Mouse (Mus musculus) left cerebral cortex, postnatal 36 days (tissue): ENCODE results near the gene Rpl28. TPM values are rescaled to one million over a fixed set of nuclear protein-coding genes. Genes with fewer than 3 reads are reported as not detected.

ENCODE experiments used
- DNase-seq, 2 experiments: peaks; one replicate each; pipeline ENCODE4 v3.0.0; 2021 to 2022; ENCODE audit warnings: low spot score in 2 of 2, mixed read lengths in 1 of 2
- intact Hi-C: fragments of 180-260 bp; cut with DNase I; formaldehyde crosslinking; loops from one replicate; pipeline ENCODE4 v1.15.1; 2025
- total RNA-seq, 2 experiments: library from RNA; stranded (reverse); gene quantifications; 2 replicates each; pipeline ENCODE4 v1.2.3; 2021

Gene Rpl28
- total RNA-seq, result 100 to 1,000 TPM; 416 to 455 TPM

DNA sequence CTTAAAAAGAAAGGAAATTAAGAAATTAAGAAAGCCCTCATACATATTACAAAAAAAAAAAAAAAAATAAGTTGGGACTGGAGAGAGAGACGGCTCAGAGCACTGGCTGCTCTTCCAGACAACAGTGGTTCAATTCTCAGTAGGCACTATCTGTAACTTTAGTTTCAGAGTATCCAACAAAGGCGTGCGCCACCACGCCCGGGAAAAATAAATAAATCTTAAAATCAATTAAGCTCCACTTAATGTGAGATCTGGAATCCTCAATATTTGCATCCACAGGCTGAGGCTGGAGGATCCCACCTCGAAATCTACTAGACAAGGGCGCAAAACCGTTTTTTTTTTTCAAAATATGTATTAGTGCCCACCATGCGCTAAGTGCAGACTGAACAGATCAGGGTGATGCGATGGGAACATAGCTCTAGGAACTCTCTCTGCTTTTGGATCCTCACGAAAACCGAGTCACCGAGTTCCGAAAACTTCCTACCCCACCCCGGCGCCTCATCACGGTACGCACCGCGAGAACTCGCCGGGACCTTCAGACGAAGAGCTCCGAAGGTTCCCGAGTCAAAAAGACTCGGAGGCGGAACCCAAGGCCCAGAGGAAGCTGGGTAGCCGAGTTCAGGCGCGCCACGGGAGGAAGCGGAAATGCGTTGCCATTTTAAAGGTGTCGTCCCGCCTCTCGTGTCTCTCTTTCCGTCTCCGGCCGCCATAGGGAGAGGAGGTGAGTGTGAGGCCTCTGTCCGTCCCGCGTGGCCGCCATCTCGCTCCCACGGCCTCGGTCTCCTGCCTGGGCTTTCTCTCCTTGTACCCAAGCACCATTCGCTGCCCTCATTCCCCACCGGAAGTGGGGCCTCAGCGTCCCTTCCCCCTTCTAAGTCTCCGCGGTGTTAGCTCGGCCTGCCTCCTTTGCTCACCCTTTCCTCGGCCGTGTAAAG, at the start of gene Rpl28:
Rpl28 (plus strand) TSS at position 597 of the 935 bp plus-strand sequence.
- peak; percentile 95 to 96 for DNase-seq
- intact Hi-C loops, result loop anchor here (5.0 kb wide), 2 partner anchors 100 to 235 kb away; partner anchors contain the start of gene Brsk1

GRCm38 (mm10) chr7:4743354-4743753, 49.3 kb upstream of the Rpl28 start:
- intact Hi-C loops, result no loop called here
- no peak for DNase-seq

- intact Hi-C loops, result no loop called here
- no peak for DNase-seq
Measured at GRCm38 (mm10) chr7:4744886-4745285, 47.8 kb upstream of the Rpl28 start.

DNA sequence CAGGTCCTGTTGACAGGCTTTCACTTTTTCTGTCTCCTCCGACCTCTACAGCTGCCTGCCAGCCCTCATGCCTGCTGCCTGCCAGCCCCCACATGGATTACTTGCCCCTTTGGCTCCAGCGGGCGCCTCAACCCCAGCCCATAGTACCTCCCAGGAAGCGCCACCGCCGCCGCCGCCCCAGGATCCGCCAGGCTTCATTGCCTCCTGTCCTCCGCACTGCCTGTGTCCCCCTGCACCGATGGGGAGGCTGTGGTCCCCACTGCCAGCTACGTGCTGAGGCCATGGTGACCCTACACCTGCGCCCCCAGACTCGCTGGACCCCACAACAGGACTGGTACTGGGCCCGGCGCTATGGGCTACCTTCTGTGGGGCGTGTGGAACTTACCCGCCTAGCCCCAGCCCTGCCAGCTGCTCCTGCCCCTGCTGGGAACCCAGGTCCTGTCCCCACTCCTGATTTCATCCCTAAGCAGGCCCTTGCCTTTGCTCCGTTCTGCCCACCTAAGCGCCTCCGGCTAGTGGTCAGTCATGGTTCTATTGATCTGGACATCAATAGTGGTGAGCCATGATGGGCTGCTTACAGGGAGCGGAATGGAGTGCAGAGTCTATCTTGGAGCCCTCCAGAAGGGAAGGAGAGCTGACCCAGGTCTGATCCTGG, 46.2 kb upstream of the Rpl28 start:
- intact Hi-C loops, result no loop called here
- DNase-seq, result no peak

DNA sequence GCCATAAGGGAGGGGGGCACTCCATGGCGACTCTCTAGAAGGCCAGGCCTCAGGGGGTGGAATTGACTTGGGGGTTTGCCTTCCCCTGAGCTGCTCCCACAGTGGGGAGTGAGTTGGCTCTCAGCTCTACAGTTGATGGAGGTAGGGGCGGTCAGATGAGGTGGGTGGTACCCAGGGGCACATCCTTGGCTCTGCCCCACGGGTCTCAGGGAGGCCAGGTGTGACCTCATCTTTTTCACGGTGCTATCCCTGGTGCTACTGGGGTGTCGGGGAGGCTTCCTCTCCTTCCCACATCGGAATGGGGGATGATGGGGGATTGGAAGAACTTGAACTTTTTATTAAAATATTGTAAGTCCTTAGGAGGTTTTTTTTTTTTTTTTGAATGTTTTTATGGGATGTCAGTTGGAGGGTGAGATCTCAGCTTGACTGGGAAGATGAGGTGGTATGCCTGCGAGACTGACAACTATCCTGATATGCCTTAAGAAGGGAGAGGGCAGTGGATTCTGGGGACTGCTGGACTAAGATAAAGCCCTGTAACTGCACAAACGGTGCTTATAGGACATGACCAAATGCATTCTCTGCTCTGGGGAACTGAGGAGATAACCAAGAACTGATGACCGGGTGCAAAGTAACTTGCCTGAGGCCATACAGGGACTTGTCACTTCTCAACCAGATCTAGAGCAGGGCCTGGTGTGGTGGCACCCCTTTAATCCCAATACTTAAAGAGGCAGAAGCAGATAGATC, 45.3 kb upstream of the Rpl28 start:
- intact Hi-C loops, result no loop called here
- no peak for DNase-seq

- intact Hi-C loops, result no loop called here
- no peak for DNase-seq
Measured at GRCm38 (mm10) chr7:4748321-4748720, 44.4 kb upstream of the Rpl28 start.

DNA sequence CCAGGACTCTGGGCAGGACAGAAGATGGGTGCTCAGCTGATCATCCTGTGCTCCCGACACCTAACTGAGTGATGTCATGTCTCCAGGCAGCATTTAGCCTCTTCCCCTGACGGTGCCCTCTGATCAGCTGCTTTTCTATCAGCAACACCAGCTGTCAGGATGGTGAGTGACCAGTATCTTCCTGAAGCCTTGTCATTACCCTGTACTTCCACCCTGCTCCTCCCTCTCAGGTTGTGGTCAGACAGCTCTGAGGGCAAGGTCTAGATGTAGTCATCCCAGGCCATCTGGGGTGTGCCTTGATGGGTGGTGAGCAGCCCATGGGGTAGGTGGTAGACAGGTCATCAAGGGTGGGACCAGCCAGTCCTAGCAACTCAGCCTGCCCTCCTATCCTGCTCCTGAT, 43.5 kb upstream of the Rpl28 start:
- intact Hi-C loops, result no loop called here
- no peak for DNase-seq

DNA sequence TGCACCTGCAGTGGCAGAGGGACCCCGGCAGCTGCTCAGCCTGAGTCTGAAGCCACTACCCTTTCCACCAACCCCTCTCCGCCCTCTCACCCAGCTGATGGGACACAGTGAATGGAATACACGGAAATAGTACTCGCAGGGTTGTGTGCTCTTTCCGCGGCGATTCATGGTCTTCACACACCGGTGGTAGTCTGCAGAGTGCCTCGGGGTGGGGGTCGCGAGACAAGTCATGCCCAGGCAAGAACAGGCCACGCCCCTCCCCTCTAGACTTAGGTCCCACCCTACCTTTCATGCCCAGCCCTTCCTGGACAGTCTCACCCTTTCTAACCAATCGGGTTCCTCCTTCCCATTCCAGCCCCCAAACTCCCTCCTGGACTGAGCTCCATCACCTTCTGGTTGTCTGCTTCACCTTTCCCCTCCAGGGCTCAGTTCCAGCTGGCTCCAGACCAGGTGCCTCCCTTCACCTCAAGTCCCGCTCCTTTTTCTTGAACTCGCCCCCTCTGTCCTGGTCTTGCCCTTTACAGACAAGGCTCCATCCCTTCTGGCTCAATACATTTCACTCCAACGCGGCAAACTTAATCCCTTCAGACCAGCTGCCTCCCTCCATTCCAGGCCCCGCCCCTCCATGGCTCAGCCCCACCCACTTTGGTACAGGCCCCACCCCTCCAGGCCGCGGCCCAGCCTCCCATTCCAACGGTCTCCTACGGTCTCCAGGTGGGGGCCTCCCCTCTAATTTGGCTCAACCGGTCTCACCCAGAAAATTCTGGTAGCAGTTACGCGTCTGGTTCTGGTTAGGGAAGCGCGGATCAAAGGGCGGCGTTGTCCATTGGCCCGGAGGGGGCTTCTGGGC, 40.5 kb upstream of the Rpl28 start:
- intact Hi-C loops, result no loop called here
- DNase-seq, result no peak

DNA sequence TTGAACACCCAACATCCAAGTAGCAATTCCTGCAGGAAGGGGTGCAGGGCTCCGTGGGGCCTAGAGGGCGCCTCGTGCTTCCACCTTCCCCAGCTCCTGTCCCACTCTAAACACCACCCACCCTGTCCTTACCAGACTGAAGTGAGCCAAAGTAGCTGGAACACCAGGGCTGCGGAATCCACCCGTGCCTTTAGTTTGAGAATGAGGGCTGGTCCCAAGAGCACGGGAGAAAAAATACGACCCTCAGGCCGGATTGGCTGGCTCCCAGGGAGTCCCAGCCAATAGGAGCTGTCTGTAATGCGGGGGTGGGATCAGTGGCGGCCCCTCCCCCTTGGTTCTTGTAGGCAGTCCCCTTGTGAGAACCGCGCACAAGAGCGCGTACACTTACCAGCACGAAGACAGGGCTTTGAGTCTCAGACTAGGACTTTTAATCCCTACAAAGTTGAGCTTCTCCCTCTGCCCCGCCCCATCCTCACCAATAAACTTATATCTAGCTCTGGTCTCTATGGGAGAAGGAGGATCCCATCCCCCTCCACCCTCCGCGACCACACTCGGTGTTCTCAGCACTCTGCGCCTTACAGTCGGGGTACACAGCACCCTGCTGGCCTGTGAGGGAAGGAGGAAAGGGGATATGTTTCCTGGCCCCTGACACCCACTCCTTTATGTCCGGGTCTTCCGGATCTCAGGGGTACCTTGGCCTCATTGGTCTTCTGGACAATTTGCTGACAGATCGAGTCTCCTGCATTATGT, 39.7 kb upstream of the Rpl28 start, which contains the start of gene Cox6b2:
Cox6b2 (minus strand) TSS at position 274 of the 750 bp plus-strand sequence.
- intact Hi-C loops, result no loop called here
- DNase-seq, result peak; percentile 27 to 32

GRCm38 (mm10) chr7:4759670-4760069, 33.0 kb upstream of the Rpl28 start:
- no peak for DNase-seq
- intact Hi-C loops, result no loop called here

DNA sequence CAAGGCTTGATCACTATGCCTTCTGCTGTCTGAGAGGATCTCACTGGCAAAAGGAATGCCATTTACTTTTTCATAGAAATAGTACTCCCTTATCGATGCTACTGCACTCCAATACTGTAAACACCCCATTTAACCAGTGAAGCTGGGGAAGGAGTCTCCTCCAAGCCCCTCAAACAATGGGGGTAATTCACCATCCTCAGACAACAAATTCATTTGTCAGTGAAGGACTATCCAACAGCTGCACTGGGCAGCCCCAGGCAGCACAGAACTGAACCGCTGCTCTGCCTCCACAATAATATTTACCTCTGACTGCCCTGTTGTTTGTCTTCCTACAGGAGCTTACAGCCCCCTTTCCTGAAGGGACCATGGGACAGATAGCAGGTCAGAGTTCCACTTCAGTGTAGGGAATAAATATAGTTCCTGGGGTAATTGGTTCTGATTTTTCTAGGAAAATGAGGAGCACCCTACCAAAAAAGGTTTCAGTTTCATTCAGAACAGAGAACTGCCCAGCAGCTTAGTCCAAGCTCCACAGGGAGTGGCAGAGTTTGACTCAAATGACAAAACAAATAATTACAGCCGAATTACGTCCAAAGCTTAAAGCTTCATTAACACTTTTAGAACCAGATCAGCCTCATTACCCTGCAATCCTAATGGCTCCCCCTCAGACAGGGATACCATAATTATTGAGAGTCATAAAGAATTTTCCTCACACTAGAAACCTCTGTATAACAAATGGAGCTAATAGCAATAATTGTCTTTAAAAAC, 27.5 kb upstream of the Rpl28 start:
- no peak for DNase-seq
- intact Hi-C loops, result no loop called here

- DNase-seq, result no peak
- intact Hi-C loops, result no loop called here
Measured at GRCm38 (mm10) chr7:4771202-4771601, 21.5 kb upstream of the Rpl28 start, which contains the start of gene Fam71e2. TSS of gene Fam71e2 (minus strand) at chr7:4771302.

GRCm38 (mm10) chr7:4776131-4776530, 16.5 kb upstream of the Rpl28 start:
- no peak for DNase-seq
- intact Hi-C loops, result no loop called here

DNA sequence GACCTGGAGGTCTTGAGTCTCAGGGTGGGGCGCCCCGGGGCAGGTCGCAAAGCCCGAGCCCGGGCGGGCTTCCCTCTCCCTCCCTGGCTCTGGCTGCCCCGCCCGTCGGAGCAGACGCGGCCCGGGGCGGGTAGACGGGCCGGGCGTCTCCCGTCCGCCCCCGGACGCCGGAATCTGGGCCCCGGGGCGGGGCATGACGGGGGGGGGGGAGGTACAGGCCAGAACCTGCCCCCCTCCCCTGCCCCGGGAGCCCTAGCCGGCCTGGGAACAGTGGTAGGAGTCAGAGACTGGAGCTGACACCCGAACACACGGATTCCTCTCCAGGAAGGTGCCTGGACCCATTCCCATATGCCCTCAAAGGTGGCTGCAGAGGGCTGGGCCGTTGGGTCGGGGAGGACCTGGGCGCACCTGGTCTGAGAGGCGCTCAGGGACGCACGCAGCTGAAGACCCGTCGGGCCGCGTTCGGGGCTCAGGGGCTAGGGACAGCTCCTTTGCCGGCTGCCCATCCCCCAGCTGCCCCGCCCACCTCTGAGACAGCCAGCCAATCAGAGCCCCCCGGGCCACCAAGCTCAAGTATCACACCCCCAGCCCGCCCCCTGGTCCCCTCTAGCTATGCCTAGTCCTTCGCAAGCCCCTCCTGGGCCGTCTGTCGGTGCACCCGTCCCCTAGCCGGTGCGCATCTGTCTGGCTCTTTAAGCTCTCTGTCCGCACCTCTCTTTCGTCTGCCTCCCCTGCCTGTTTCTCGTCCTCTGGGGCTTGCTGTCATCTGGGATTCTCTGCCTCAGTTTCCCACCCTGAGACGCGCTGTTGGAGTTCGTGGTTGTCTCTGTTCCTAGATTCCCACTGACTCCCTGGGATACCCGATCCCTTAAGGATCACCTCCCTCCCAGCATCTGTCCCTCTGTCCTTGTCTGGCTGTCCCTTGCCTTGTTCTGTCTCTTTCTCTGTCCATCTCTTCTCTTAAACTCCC, 15.5 kb upstream of the Rpl28 start:
- no peak for DNase-seq

GRCm38 (mm10) chr7:4777851-4778637, 14.6 kb upstream of the Rpl28 start:
- intact Hi-C loops, result no loop called here
- DNase-seq, result no peak

More for the DNA sequence above, 15.5 kb upstream of the Rpl28 start:
- intact Hi-C loops, result no loop called here

GRCm38 (mm10) chr7:4779921-4780320, 12.8 kb upstream of the Rpl28 start:
- intact Hi-C loops, result no loop called here
- no peak for DNase-seq
